Mouse (Mus musculus) forebrain, postnatal 0 days (tissue): ENCODE data around the gene 2310034G01Rik. TPM values are rescaled to one million over a fixed set of nuclear protein-coding genes. Genes with fewer than 3 reads are reported as not detected.
A peak's percentile ranks its signal among the peaks of the same experiment; 100 is the strongest.

Experiments used
- ATAC-seq: fragments of 200-750 bp; cut with Nextera tagmentation; 2 replicates; pipeline ENCODE4 v1.8.0; 2017; ENCODE audit warnings: mild to moderate bottlenecking, moderate library complexity
- DNase-seq: peaks from one replicate; pipeline ENCODE4 v3.0.0-alpha.2; 2015
- H3K27ac ChIP-seq: fragments of 300-500 bp; sonication (generic); 2 replicates; pipeline ENCODE4 v1.5.1; 2014; ENCODE audit warnings: low read depth, mild to moderate bottlenecking, antibody characterized with exemption, low read length, moderate library complexity, mixed read lengths
- H3K27me3 ChIP-seq: fragments of 300-500 bp; sonication (generic); 2 replicates; pipeline ENCODE4 v1.6.1; 2014; ENCODE audit warnings: mild to moderate bottlenecking, low read length, mixed read lengths; ENCODE audit not compliant: insufficient read depth
- H3K36me3 ChIP-seq: fragments of 300-500 bp; sonication (generic); 2 replicates; pipeline ENCODE4 v1.6.1; 2014; ENCODE audit warnings: mild to moderate bottlenecking, moderate library complexity; ENCODE audit not compliant: insufficient read depth
- H3K4me1 ChIP-seq: fragments of 300-500 bp; sonication (generic); 2 replicates; pipeline ENCODE4 v1.6.1; 2014; ENCODE audit warnings: antibody characterized with exemption; ENCODE audit not compliant: insufficient read depth
- H3K4me2 ChIP-seq: fragments of 300-500 bp; sonication (generic); 2 replicates; pipeline ENCODE4 v1.6.1; 2014; ENCODE audit warnings: low read depth, mild to moderate bottlenecking, moderate library complexity
- H3K4me3 ChIP-seq: fragments of 300-500 bp; sonication (generic); 2 replicates; pipeline ENCODE4 v1.5.1; 2014; ENCODE audit warnings: low read depth, low read length, mixed read lengths
- H3K9ac ChIP-seq: fragments of 300-500 bp; sonication (generic); 2 replicates; pipeline ENCODE4 v1.6.1; 2014; ENCODE audit warnings: mild to moderate bottlenecking
- H3K9me3 ChIP-seq: fragments of 300-500 bp; sonication (generic); 2 replicates; pipeline ENCODE4 v1.6.1; 2016; ENCODE audit warnings: low read length
- CTCF ChIP-seq: sonication (generic); IDR thresholded peaks from 2 replicates; pipeline ENCODE4 v1.5.1; 2016; ENCODE audit warnings: antibody characterized with exemption, control low read depth, low read depth
- WGBS: fragments of 180-500 bp; shearing (Covaris S2); extraction: QIAGEN DNeasy Blood & Tissue Kit; methylation state at CpG from one replicate; pipeline ENCODE4 v1.1.7; 2014; 5-methylcytosine and 5-hydroxymethylcytosine counted together
- polyA plus RNA-seq: library from polyadenylated mRNA; unstranded; fragments of >200 nt; fragmentation: Nextera tagmentation; extraction: Ambion mirVana; gene quantifications from 2 replicates; pipeline ENCODE4 v1.2.1, GENCODE M21; 2015
- total RNA-seq: library from RNA; depleted of rRNA; stranded (reverse); fragments of >200 nt; gene quantifications from 2 replicates; pipeline ENCODE4 v1.2.3, GENCODE M21; 2014

2310034G01Rik gene
- total and polyA plus RNA-seq, 2 experiments from 2014 or later: 2.3 to 4.3 TPM

- Histone ChIP-seq H3K4me3 (peak overlapping the region; percentile 48), H3K36me3 (0 out of 2 replicates have a peak, but pooled peaks cover under 1% of the 10 kb centered on the region), H3K4me2 (peak overlapping the region; percentile 79), H3K9me3 (no peaks in the 10 kb centered on the region), H3K9ac (peak overlapping the region; percentile 46), H3K27ac (no peak overlapping the region), H3K4me1 (peaks cover 6% of the 10 kb centered on the region; the same call in 1 of the 2 replicates), H3K27me3 (peaks cover 13% of the 10 kb centered on the region)
- DNase-seq: peak; percentile 77
- WGBS: 5% methylated on average over 42 of the region's 43 CpGs
- ATAC-seq: peak; percentile 34; the same call in 1 of the 2 replicates
- TF ChIP-seq CTCF: no peak
Measured at GRCm38 (mm10) chr19:46305432-46306267, 44.5 kb downstream of the 2310034G01Rik start.

- TF ChIP-seq CTCF: no peak
- DNase-seq (no peak), ATAC-seq (0 out of 2 replicates have a peak, but pooled peaks have one; percentile 8)
- Histone ChIP-seq H3K27ac (no peak overlapping the region), H3K4me1 (peaks cover 6% of the 10 kb centered on the region; the same call in 1 of the 2 replicates), H3K27me3 (peaks cover 13% of the 10 kb centered on the region), H3K36me3 (no peaks in the 10 kb centered on the region), H3K4me3 (peak overlapping the region; percentile 48), H3K4me2 (peak overlapping the region; percentile 79), H3K9ac (peak overlapping the region; percentile 46), H3K9me3 (no peaks in the 10 kb centered on the region)
- under 1% methylated on average over 34 of the region's 34 CpGs for WGBS
Measured at GRCm38 (mm10) chr19:46304908-46305333, 45.2 kb downstream of the 2310034G01Rik start.

- no peaks in the 10 kb centered on the region for H3K36me3 ChIP-seq
- 1% methylated on average over 39 of the region's 39 CpGs for WGBS
Measured at GRCm38 (mm10) chr19:46304216-46304841, 45.8 kb downstream of the 2310034G01Rik start, which contains the start of gene Nfkb2. Gene Nfkb2, plus strand, starts transcription at chr19:46304320.

GRCm38 (mm10) chr19:46303251-46304215 is 46.6 kb downstream of the 2310034G01Rik start:
- no peak overlapping the region for H3K27ac ChIP-seq
- H3K9me3 ChIP-seq: no peaks in the 10 kb centered on the region
- H3K4me2 ChIP-seq: peak overlapping the region; percentile 79
- peaks cover 13% of the 10 kb centered on the region for H3K27me3 ChIP-seq
- 58% methylated on average over 18 of the region's 18 CpGs for WGBS
- no peak for DNase-seq
- no peaks in the 10 kb centered on the region for H3K36me3 ChIP-seq
- no peak overlapping the region for H3K9ac ChIP-seq
- TF ChIP-seq CTCF: no peak
- ATAC-seq: no peak
- peak overlapping the region; percentile 48; the same call in 1 of the 2 replicates for H3K4me3 ChIP-seq
- H3K4me1 ChIP-seq: peaks cover 6% of the 10 kb centered on the region; the same call in 1 of the 2 replicates

More at GRCm38 (mm10) chr19:46304216-46304841, 45.8 kb downstream of the 2310034G01Rik start, which contains the start of gene Nfkb2:
- TF ChIP-seq CTCF: peak; percentile 86
- H3K4me1 ChIP-seq: peaks cover 6% of the 10 kb centered on the region; the same call in 1 of the 2 replicates
- peak within 1 kb of the TSS; percentile 79 for H3K4me2 ChIP-seq
- H3K9ac ChIP-seq: peak within 1 kb of the TSS; percentile 46
- H3K27ac ChIP-seq: no peak within 1 kb of the TSS
- H3K4me3 ChIP-seq: peak within 1 kb of the TSS; percentile 48
- ATAC-seq: peak; percentile 84
- no peaks in the 10 kb centered on the region for H3K9me3 ChIP-seq
- peak; percentile 81 for DNase-seq
- H3K27me3 ChIP-seq: peaks cover 13% of the 10 kb centered on the region

GRCm38 (mm10) chr19:46302551-46302950 is 47.6 kb downstream of the 2310034G01Rik start:
- Histone ChIP-seq H3K9me3 (no peaks in the 10 kb centered on the region), H3K27me3 (peaks cover 13% of the 10 kb centered on the region), H3K4me3 (no peak overlapping the region), H3K9ac (no peak overlapping the region), H3K27ac (no peak overlapping the region), H3K36me3 (no peaks in the 10 kb centered on the region), H3K4me1 (peaks cover 6% of the 10 kb centered on the region; the same call in 1 of the 2 replicates), H3K4me2 (no peak overlapping the region)
- 89% methylated on average over 4 of the region's 4 CpGs for WGBS
- DNase-seq (no peak), ATAC-seq (no peak)
- no peak for TF ChIP-seq CTCF
